Mouse (Mus musculus) heart, postnatal 4 days (tissue): ENCODE measurements around the gene Pde9a. TPM values are rescaled to one million over a fixed set of nuclear protein-coding genes. Genes with fewer than 3 reads are reported as not detected.

Experiments used
- DNase-seq: peaks from one replicate; pipeline ENCODE4 v3.0.0; 2021
- total RNA-seq, 2 experiments: library from RNA; stranded (reverse); gene quantifications; 2 replicates each; pipeline ENCODE4 v1.2.3; 2021

Pde9a gene
- total RNA-seq, 2 experiments from 2014 or later, result 9.2 to 11.3 TPM

GRCm38 (mm10) chr17:31519344-31519945, 133.4 kb downstream of the Pde9a start:
- DNase-seq, result no peak

GRCm38 (mm10) chr17:31519946-31520838, 134.2 kb downstream of the Pde9a start, which contains the start of the genes Wdr4 and Ndufv3:
Gene Wdr4 (minus strand): TSS chr17:31519980.
Gene Ndufv3 (plus strand): TSS chr17:31520115.
- peak; percentile 99 for DNase-seq

- DNase-seq, result peak; percentile 77
Observed at GRCm38 (mm10) chr17:31520895-31521294, 134.9 kb downstream of the Pde9a start.

GRCm38 (mm10) chr17:31521948-31522347, 135.9 kb downstream of the Pde9a start:
- DNase-seq, result no peak

- no peak for DNase-seq
Observed at GRCm38 (mm10) chr17:31525114-31525513, 139.1 kb downstream of the Pde9a start.

- no peak for DNase-seq
Observed at GRCm38 (mm10) chr17:31525816-31526215, 139.8 kb downstream of the Pde9a start.

Other genes with a start within 250 kb of the Pde9a start
- gene Tff2, start 241.9 kb upstream of the Pde9a start, total RNA-seq, result not detected
- not detected for gene Tff1, start 220.9 kb upstream of the Pde9a start, total RNA-seq
- gene Tmprss3, start 187.2 kb upstream of the Pde9a start, total RNA-seq, result not detected
- gene Ubash3a, start 178.3 kb upstream of the Pde9a start, total RNA-seq, result under 1 TPM; 0.12 to 0.23 TPM
- gene Rsph1, start 108.8 kb upstream of the Pde9a start, total RNA-seq, result 1 to 10 TPM; 1.7 to 2.4 TPM
- gene Slc37a1, start 99.4 kb upstream of the Pde9a start, total RNA-seq, result 10 to 100 TPM; 10.8 to 11.6 TPM
- gene Wdr4, start 133.8 kb downstream of the Pde9a start, total RNA-seq, result 10 to 100 TPM; 15.9 to 16.4 TPM
- 100 to 1,000 TPM; 873 to 920 TPM for gene Ndufv3, start 133.9 kb downstream of the Pde9a start, total RNA-seq
- 10 to 100 TPM; 17.0 to 17.9 TPM for gene Pknox1, start 178.5 kb downstream of the Pde9a start, total RNA-seq